In the genomic region with DNA sequence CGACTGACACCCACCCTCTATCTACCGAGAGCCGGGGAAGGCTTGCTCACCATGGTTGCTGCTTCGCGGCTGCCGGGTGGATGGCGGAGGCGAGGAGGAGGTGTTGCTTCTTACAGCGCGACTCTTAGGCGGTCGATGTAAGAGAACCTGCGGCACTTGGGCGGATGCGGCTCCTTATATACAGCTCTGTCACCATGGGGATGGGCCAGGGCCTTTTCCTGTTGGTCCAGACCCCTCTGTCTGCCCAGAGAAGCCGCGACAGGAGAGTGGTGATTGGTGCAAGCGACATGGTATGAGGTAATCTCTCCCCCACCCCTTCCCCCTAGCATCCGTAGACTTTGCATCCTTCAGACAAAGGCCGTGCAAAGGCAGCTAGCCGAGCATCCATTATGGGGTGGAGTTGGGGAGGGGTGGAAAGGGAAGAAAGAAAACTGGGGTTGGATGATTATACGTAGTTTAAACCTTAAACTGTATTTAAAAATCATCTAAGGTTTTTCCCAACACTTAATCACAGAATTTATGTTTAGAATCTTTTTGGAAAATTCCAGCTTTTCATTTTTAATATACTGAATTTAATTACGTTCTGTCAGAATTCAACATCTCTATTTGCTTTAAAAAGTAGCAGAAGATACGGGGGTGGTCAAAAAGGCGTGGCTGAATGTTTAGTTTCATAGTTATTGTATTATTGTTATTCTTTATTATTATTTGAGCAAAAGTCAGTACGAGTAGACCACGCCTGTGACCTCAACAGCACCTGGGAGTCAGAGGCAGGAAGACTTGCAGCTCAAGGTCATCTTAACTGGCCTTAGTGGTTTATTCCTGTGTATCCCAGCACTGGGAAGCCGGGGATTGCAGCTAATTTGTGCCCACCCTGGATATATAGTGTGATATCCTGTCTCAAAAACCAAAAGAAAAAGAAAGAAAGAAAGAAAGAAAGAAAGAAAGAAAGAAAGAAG, we compare ENCODE assay signal across 8 mouse cellular contexts. TPM values are rescaled to one million over a fixed set of nuclear protein-coding genes. Genes with fewer than 3 reads are reported as not detected.
DNase-seq lines count a peak whose midpoint lies in the region; ATAC-seq and TF ChIP-seq lines count a peak whose summit lies in the region.

A gene (minus strand): TSS at position 151 of the 956 bp plus-strand sequence.
A gene (minus strand): TSS at position 303 of the 956 bp plus-strand sequence.

- WGBS in bone marrow, adult 2 months = 13% methylated on average over 28 of the region's 28 CpGs
- 5% methylated on average over 28 of the region's 28 CpGs for WGBS in embryonic facial prominence, embryonic 15.5 days
- 5% methylated on average over 28 of the region's 28 CpGs for WGBS in limb, embryonic 13.5 days
- WGBS in midbrain, embryonic 15.5 days = 2% methylated on average over 28 of the region's 28 CpGs

- peaks cover 10% of the 10 kb centered on the region for H3K36me3 ChIP-seq in embryonic facial prominence, embryonic 15.5 days
- peaks cover 11% of the 10 kb centered on the region for H3K36me3 ChIP-seq in limb, embryonic 13.5 days
- no peaks in the 10 kb centered on the region for H3K36me3 ChIP-seq in midbrain, embryonic 15.5 days (replicated peaks)

- peak within 1 kb of the TSS; percentile 52 for H3K4me2 ChIP-seq in embryonic facial prominence, embryonic 15.5 days (replicated peaks)
- peak within 1 kb of the TSS; percentile 81 for H3K4me2 ChIP-seq in limb, embryonic 13.5 days (replicated peaks)
- peak within 1 kb of the TSS; percentile 65 for H3K4me2 ChIP-seq in midbrain, embryonic 15.5 days

- DNase-seq in A20 (ENCODE audit: low read depth, low spot score) = peak; percentile 99
- DNase-seq in heart, adult 8-10 months (ENCODE audit: low spot score) = peak; percentile 94
- peak; percentile 76 to 84 for DNase-seq in kidney, adult 8-10 months
- DNase-seq in spleen, adult 18-20 months = peak; percentile 86 to 90

- H3K27ac ChIP-seq in bone marrow, adult 2 months (ENCODE audit: control insufficient read depth, insufficient read depth, low read depth, low read length, poor library complexity) = peak within 1 kb of the TSS; percentile 89
- peak within 1 kb of the TSS; percentile 99 for H3K27ac ChIP-seq in embryonic facial prominence, embryonic 15.5 days (replicated peaks)
- peak within 1 kb of the TSS; percentile 99 for H3K27ac ChIP-seq in limb, embryonic 13.5 days
- H3K27ac ChIP-seq in midbrain, embryonic 15.5 days = peak within 1 kb of the TSS; percentile 100

- peak within 1 kb of the TSS; percentile 94 for H3K9ac ChIP-seq in embryonic facial prominence, embryonic 15.5 days
- peak within 1 kb of the TSS; percentile 92 for H3K9ac ChIP-seq in limb, embryonic 13.5 days
- peak within 1 kb of the TSS; percentile 98 for H3K9ac ChIP-seq in midbrain, embryonic 15.5 days

- peak; percentile 96 for TF ChIP-seq POLR2A in bone marrow, adult 2 months (IDR thresholded peaks at IDR 0.05; ENCODE audit: borderline replicate concordance, control insufficient read depth, low read depth, low read length)

- peak within 1 kb of the TSS; percentile 87 for H3K4me3 ChIP-seq in bone marrow, adult 2 months (replicated peaks; ENCODE audit: control insufficient read depth, low read depth, low read length)
- peak within 1 kb of the TSS; percentile 84 for H3K4me3 ChIP-seq in embryonic facial prominence, embryonic 15.5 days (replicated peaks)
- H3K4me3 ChIP-seq in limb, embryonic 13.5 days = peak within 1 kb of the TSS; percentile 80
- H3K4me3 ChIP-seq in midbrain, embryonic 15.5 days = peak within 1 kb of the TSS; percentile 87

- ATAC-seq in embryonic facial prominence, embryonic 15.5 days (ENCODE audit: insufficient number of reproducible peaks, low FRiP score, low TSS enrichment, low read depth) = peak; percentile 99
- ATAC-seq in limb, embryonic 13.5 days (ENCODE audit: low FRiP score, low read depth) = peak; percentile 99
- ATAC-seq in midbrain, embryonic 15.5 days (replicated peaks) = peak; percentile 98

- H3K9me3 ChIP-seq in embryonic facial prominence, embryonic 15.5 days (replicated peaks) = no peaks in the 10 kb centered on the region
- H3K9me3 ChIP-seq in limb, embryonic 13.5 days = no peaks in the 10 kb centered on the region
- H3K9me3 ChIP-seq in midbrain, embryonic 15.5 days = no peaks in the 10 kb centered on the region

- 0 out of 2 replicates have a peak, but pooled peaks have one; percentile 2 for TF ChIP-seq CTCF in bone marrow, adult 2 months (IDR thresholded peaks at IDR 0.05; ENCODE audit: control insufficient read depth, insufficient read depth, low read length)

- peaks cover 1% of the 10 kb centered on the region; the same call in 1 of the 2 replicates for H3K4me1 ChIP-seq in bone marrow, adult 2 months (ENCODE audit: control insufficient read depth, insufficient read depth, low read length)
- H3K4me1 ChIP-seq in embryonic facial prominence, embryonic 15.5 days = peaks cover 12% of the 10 kb centered on the region
- H3K4me1 ChIP-seq in limb, embryonic 13.5 days = peaks cover 21% of the 10 kb centered on the region
- peaks cover 19% of the 10 kb centered on the region for H3K4me1 ChIP-seq in midbrain, embryonic 15.5 days

- no peaks in the 10 kb centered on the region for H3K27me3 ChIP-seq in embryonic facial prominence, embryonic 15.5 days
- no peaks in the 10 kb centered on the region for H3K27me3 ChIP-seq in limb, embryonic 13.5 days
- H3K27me3 ChIP-seq in midbrain, embryonic 15.5 days (replicated peaks) = no peaks in the 10 kb centered on the region

RNA-seq across cellular contexts. Expression of the first gene that starts in this region (rescaled TPM):
- polyA plus RNA-seq in bone marrow, adult 2 months (2011; ENCODE audit: insufficient read depth, insufficient read length, low replicate concordance, missing spikeins) = not detected in 2 replicates
- not detected in 2 replicates for polyA plus RNA-seq in embryonic facial prominence, embryonic 15.5 days (2015; fragmentation: Nextera tagmentation; extraction: Ambion mirVana)
- not detected for total RNA-seq in heart, adult 8-10 months (2022)
- polyA plus RNA-seq in limb, embryonic 13.5 days (2015; fragmentation: Nextera tagmentation; extraction: Ambion mirVana) = not detected in 2 replicates
- polyA plus RNA-seq in midbrain, embryonic 15.5 days (2015; fragmentation: Nextera tagmentation; extraction: Ambion mirVana) = not detected in 2 replicates

RNA-seq across cellular contexts. Expression of the second gene that starts in this region (rescaled TPM):
- 22.2 and 97.6 TPM in 2 replicates for polyA plus RNA-seq in bone marrow, adult 2 months (2011; ENCODE audit: insufficient read depth, insufficient read length, low replicate concordance, missing spikeins)
- 1,473 and 1,543 TPM in 2 replicates for polyA plus RNA-seq in embryonic facial prominence, embryonic 15.5 days (2015; fragmentation: Nextera tagmentation; extraction: Ambion mirVana)
- 10 to 100 TPM; 37.4 to 83.6 (median 67.3) TPM for total RNA-seq in heart, adult 8-10 months (2022)
- polyA plus RNA-seq in limb, embryonic 13.5 days (2015; fragmentation: Nextera tagmentation; extraction: Ambion mirVana) = 1,398 and 1,426 TPM in 2 replicates
- polyA plus RNA-seq in midbrain, embryonic 15.5 days (2015; fragmentation: Nextera tagmentation; extraction: Ambion mirVana) = 17,671 and 17,732 TPM in 2 replicates

Comparison
In these comparisons a context has a peak if more than half of its experiments do, and no peak if none do; other contexts are left out.
1. Peak in every context shown above with its lines: DNase-seq, ATAC-seq, H3K4me3 ChIP-seq and H3K27ac ChIP-seq.
2. RNA of the second gene that starts in this region (polyA plus RNA-seq): 17,671 to 17,732 TPM in midbrain, embryonic 15.5 days, 1,473 to 1,543 TPM in embryonic facial prominence, embryonic 15.5 days and 1,398 to 1,426 TPM in limb, embryonic 13.5 days; 22.2 to 97.6 TPM in bone marrow, adult 2 months; every median in the first group is over 10 times any median in the second.
3. RNA of the second gene that starts in this region (polyA plus RNA-seq): 17,671 to 17,732 TPM in midbrain, embryonic 15.5 days; 1,473 to 1,543 TPM in embryonic facial prominence, embryonic 15.5 days and 1,398 to 1,426 TPM in limb, embryonic 13.5 days; every median in the first group is over 10 times any median in the second.